Mouse (Mus musculus) liver, postnatal 0 days (tissue): ENCODE results near the gene Rras. TPM values are rescaled to one million over a fixed set of nuclear protein-coding genes. Genes with fewer than 3 reads are reported as not detected.

Source experiments
- ATAC-seq: fragments of 200-750 bp; cut with Nextera tagmentation; 2 replicates; pipeline ENCODE4 v1.8.0; 2017; ENCODE audit warnings: mild to moderate bottlenecking, moderate library complexity
- DNase-seq: peaks from one replicate; pipeline ENCODE4 v3.0.0-alpha.2; 2016
- H3K27ac ChIP-seq: fragments of 300-500 bp; sonication (generic); 2 replicates; pipeline ENCODE4 v1.5.1; 2014; ENCODE audit warnings: antibody characterized with exemption, moderate library complexity, mild to moderate bottlenecking, low read depth
- H3K27me3 ChIP-seq: fragments of 300-500 bp; sonication (generic); 2 replicates; pipeline ENCODE4 v1.6.1; 2014; ENCODE audit warnings: low read length, control low read depth, mixed read lengths; ENCODE audit not compliant: insufficient read depth
- H3K36me3 ChIP-seq: fragments of 300-500 bp; sonication (generic); replicated peaks from 2 replicates; pipeline ENCODE4 v1.6.1; 2014; ENCODE audit warnings: mild to moderate bottlenecking, control low read depth, low read length, moderate library complexity, mixed read lengths; ENCODE audit not compliant: insufficient read depth
- H3K4me1 ChIP-seq: fragments of 300-500 bp; sonication (generic); 2 replicates; pipeline ENCODE4 v1.6.1; 2014; ENCODE audit warnings: antibody characterized with exemption, mild to moderate bottlenecking, control low read depth; ENCODE audit not compliant: insufficient read depth
- H3K4me2 ChIP-seq: fragments of 300-500 bp; sonication (generic); 2 replicates; pipeline ENCODE4 v1.6.1; 2014; ENCODE audit warnings: low read depth, mild to moderate bottlenecking, low read length, moderate library complexity, mixed read lengths
- H3K4me3 ChIP-seq: fragments of 300-500 bp; sonication (generic); 2 replicates; pipeline ENCODE4 v1.5.1; 2014; ENCODE audit warnings: low read depth, low read length
- H3K9ac ChIP-seq: fragments of 300-500 bp; sonication (generic); replicated peaks from 2 replicates; pipeline ENCODE4 v1.6.1; 2014; ENCODE audit warnings: mild to moderate bottlenecking, moderate library complexity
- H3K9me3 ChIP-seq: fragments of 300-500 bp; sonication (generic); 2 replicates; pipeline ENCODE4 v1.6.1; 2016; ENCODE audit warnings: mild to moderate bottlenecking, control low read depth, low read length, mixed read lengths
- CTCF ChIP-seq: sonication (generic); IDR thresholded peaks from 2 replicates; pipeline ENCODE4 v1.5.1; 2016; ENCODE audit warnings: antibody characterized with exemption, low read depth
- EP300 ChIP-seq: IDR thresholded peaks from 2 replicates; pipeline ENCODE4 v1.6.1; 2016; ENCODE audit warnings: antibody characterized with exemption, low read depth, mild to moderate bottlenecking
- WGBS: fragments of 180-500 bp; shearing (Covaris S2); extraction: QIAGEN DNeasy Blood & Tissue Kit; methylation state at CpG from one replicate; pipeline ENCODE4 v1.1.7; 2014; ENCODE audit not compliant: insufficient replicate concordance; 5-methylcytosine and 5-hydroxymethylcytosine counted together
- polyA plus RNA-seq: library from polyadenylated mRNA; unstranded; fragments of >200 nt; fragmentation: Nextera tagmentation; extraction: Ambion mirVana; gene quantifications from 2 replicates; pipeline ENCODE4 v1.2.1, GENCODE M21; 2015

Rras gene
- polyA plus RNA-seq, 1 experiment from 2014 or later, result 25.4 TPM

- no peak for DNase-seq
- Histone ChIP-seq H3K27ac (no peak overlapping the region), H3K9ac (no peak overlapping the region), H3K36me3 (peaks cover 93% of the 10 kb centered on the region), H3K4me2 (no peak overlapping the region), H3K9me3 (no peaks in the 10 kb centered on the region), H3K27me3 (no peaks in the 10 kb centered on the region), H3K4me3 (no peak overlapping the region), H3K4me1 (no peaks in the 10 kb centered on the region)
- TF ChIP-seq EP300 (no peak), CTCF (no peak)
- ATAC-seq, result no peak
- WGBS, result 71% methylated on average over 6 of the region's 6 CpGs
Observed at GRCm38 (mm10) chr7:45005321-45005992, 12.3 kb upstream of the Rras start.

- 89% methylated on average over 12 of the region's 12 CpGs for WGBS
- TF ChIP-seq EP300, result no peak
- TF ChIP-seq CTCF, result no peak
Observed at GRCm38 (mm10) chr7:45006503-45006902, 11.3 kb upstream of the Rras start.

GRCm38 (mm10) chr7:45007141-45007540, 10.6 kb upstream of the Rras start:
- ATAC-seq (no peak), DNase-seq (no peak)
- no peak overlapping the region for H3K4me2 ChIP-seq
- no peaks in the 10 kb centered on the region for H3K9me3 ChIP-seq
- no peak overlapping the region for H3K9ac ChIP-seq
- 96% methylated on average over 29 of the region's 29 CpGs for WGBS
- no peak overlapping the region for H3K27ac ChIP-seq
- H3K4me3 ChIP-seq, result no peak overlapping the region
- peaks cover 90% of the 10 kb centered on the region for H3K36me3 ChIP-seq
- H3K4me1 ChIP-seq, result no peaks in the 10 kb centered on the region
- H3K27me3 ChIP-seq, result no peaks in the 10 kb centered on the region
- TF ChIP-seq CTCF (no peak), EP300 (no peak)

More at GRCm38 (mm10) chr7:45006503-45006902, 11.3 kb upstream of the Rras start:
- ATAC-seq (no peak), DNase-seq (no peak)
- H3K4me2 ChIP-seq, result no peak overlapping the region
- H3K27ac ChIP-seq, result no peak overlapping the region
- H3K9ac ChIP-seq, result no peak overlapping the region
- no peaks in the 10 kb centered on the region for H3K27me3 ChIP-seq
- no peak overlapping the region for H3K4me3 ChIP-seq
- H3K36me3 ChIP-seq, result peaks cover 91% of the 10 kb centered on the region
- no peaks in the 10 kb centered on the region for H3K4me1 ChIP-seq
- H3K9me3 ChIP-seq, result no peaks in the 10 kb centered on the region

- 94% methylated on average over 30 of the region's 30 CpGs for WGBS
- Histone ChIP-seq H3K4me2 (no peak overlapping the region), H3K4me1 (no peaks in the 10 kb centered on the region), H3K27ac (no peak overlapping the region), H3K4me3 (no peak overlapping the region), H3K36me3 (peaks cover 90% of the 10 kb centered on the region), H3K9me3 (no peaks in the 10 kb centered on the region), H3K9ac (no peak overlapping the region), H3K27me3 (no peaks in the 10 kb centered on the region)
- DNase-seq, result no peak
- ATAC-seq, result no peak
- TF ChIP-seq EP300 (no peak), CTCF (no peak)
Observed at GRCm38 (mm10) chr7:45007846-45008245, 9.9 kb upstream of the Rras start.

GRCm38 (mm10) chr7:45008411-45008810, 9.3 kb upstream of the Rras start:
- no peak for TF ChIP-seq EP300
- TF ChIP-seq CTCF, result no peak
- no peaks in the 10 kb centered on the region for H3K9me3 ChIP-seq
- no peak overlapping the region for H3K4me2 ChIP-seq
- no peak overlapping the region for H3K27ac ChIP-seq
- WGBS, result 93% methylated on average over 17 of the region's 19 CpGs
- ATAC-seq (no peak), DNase-seq (no peak)
- no peak overlapping the region for H3K4me3 ChIP-seq
- H3K36me3 ChIP-seq, result peaks cover 90% of the 10 kb centered on the region
- no peak overlapping the region for H3K9ac ChIP-seq
- H3K4me1 ChIP-seq, result no peaks in the 10 kb centered on the region; the same call in 1 of the 2 replicates
- H3K27me3 ChIP-seq, result no peaks in the 10 kb centered on the region

- Histone ChIP-seq H3K4me3 (no peak overlapping the region), H3K9ac (no peak overlapping the region), H3K4me1 (peaks cover 14% of the 10 kb centered on the region), H3K4me2 (no peak overlapping the region), H3K36me3 (peaks cover 59% of the 10 kb centered on the region), H3K27me3 (no peaks in the 10 kb centered on the region), H3K27ac (no peak overlapping the region), H3K9me3 (no peaks in the 10 kb centered on the region)
- ATAC-seq (no peak), DNase-seq (no peak)
- no peak for TF ChIP-seq CTCF
- TF ChIP-seq EP300, result no peak
- WGBS, result 97% methylated on average over 6 of the region's 6 CpGs
Observed at GRCm38 (mm10) chr7:45012011-45012410, 5.8 kb upstream of the Rras start.

GRCm38 (mm10) chr7:45012824-45013223, 4.9 kb upstream of the Rras start:
- DNase-seq, result no peak
- Histone ChIP-seq H3K36me3 (peaks cover 51% of the 10 kb centered on the region), H3K27ac (no peak overlapping the region), H3K27me3 (no peaks in the 10 kb centered on the region), H3K4me3 (no peak overlapping the region), H3K4me2 (no peak overlapping the region), H3K9ac (no peak overlapping the region), H3K4me1 (peaks cover 14% of the 10 kb centered on the region), H3K9me3 (no peaks in the 10 kb centered on the region)
- no peak for ATAC-seq
- TF ChIP-seq EP300 (no peak), CTCF (no peak)
- WGBS, result 75% methylated on average over 4 of the region's 4 CpGs
